Comparison of ENCODE assay signal across 21 mouse cellular contexts in the genomic region with DNA sequence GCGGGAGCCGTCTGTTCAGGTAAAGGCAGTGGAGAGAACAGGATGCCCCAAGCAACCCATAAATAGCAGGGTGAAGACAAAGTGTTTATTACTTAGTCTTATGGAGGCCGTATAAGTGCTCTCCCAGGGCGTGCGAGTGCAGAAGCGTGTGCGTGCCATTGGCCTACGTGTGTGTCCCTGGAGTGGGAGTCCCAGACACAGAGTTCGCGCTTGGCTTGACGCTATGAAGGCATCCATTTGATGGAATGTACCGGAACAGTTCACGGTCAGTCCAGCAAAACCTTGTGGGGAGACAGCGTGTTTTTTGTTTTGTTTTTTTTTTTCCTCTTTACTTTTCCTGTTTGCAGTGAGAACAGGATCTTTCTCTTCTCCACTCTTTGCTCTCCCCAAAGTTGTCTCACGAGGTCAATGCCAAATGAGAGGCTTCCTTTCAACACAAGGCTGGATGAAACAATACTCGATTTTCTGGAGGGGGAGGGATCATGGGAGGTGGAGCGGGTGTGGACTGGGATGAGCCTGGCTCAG.
DNase-seq lines count a peak whose midpoint lies in the region; ATAC-seq and TF ChIP-seq lines count a peak whose summit lies in the region.
"Had no signal": no experiment of that assay in that cellular context is flagged by ENCODE, and none has a peak within 500 bp of the region (broad histone marks: within the 10 kb centered on the region; RNA-seq: fewer than 3 reads in every experiment).

No protein-coding gene starts in this region.

- WGBS in kidney, embryonic 16.5 days = 20% methylated on average over 17 of the region's 17 CpGs
- WGBS in limb, embryonic 14.5 days = 26% methylated on average over 17 of the region's 17 CpGs
- WGBS in cerebellum, adult 2 months = 48% methylated on average over 17 of the region's 17 CpGs

- peak overlapping the region; percentile 17 for H3K4me2 ChIP-seq in kidney, embryonic 16.5 days (replicated peaks; ENCODE audit: low read depth, low read length)
- H3K4me2 ChIP-seq in limb, embryonic 14.5 days (replicated peaks; ENCODE audit: low read depth, low read length, severe bottlenecking) = peak overlapping the region; percentile 14; the same call in 1 of the 2 replicates
- H3K4me2 ChIP-seq: heart, embryonic 12.5 days; hindbrain, embryonic 13.5 days; liver, embryonic 12.5 days had no signal

- H3K9ac ChIP-seq in kidney, embryonic 16.5 days (replicated peaks; ENCODE audit: low read length) = no peak overlapping the region
- no peak overlapping the region for H3K9ac ChIP-seq in limb, embryonic 14.5 days (ENCODE audit: low read depth, low read length, severe bottlenecking)
- H3K9ac ChIP-seq: heart, embryonic 12.5 days; hindbrain, embryonic 13.5 days; liver, embryonic 12.5 days had no signal

- no peak for TF ChIP-seq POLR2A in limb, embryonic 14.5 days (IDR thresholded peaks at IDR 0.05; ENCODE audit: borderline replicate concordance, extremely low read depth, insufficient read depth, insufficient read length)
- TF ChIP-seq POLR2A in cerebellum, adult 2 months (IDR thresholded peaks at IDR 0.05; ENCODE audit: borderline replicate concordance, insufficient read depth, low read length) = no peak

- no peaks in the 10 kb centered on the region for H3K27me3 ChIP-seq in kidney, embryonic 16.5 days (ENCODE audit: insufficient read depth, low read length)
- no peaks in the 10 kb centered on the region for H3K27me3 ChIP-seq in limb, embryonic 14.5 days (ENCODE audit: control insufficient read depth, insufficient read depth, low read length)
- H3K27me3 ChIP-seq in cerebellum, adult 2 months (ENCODE audit: control insufficient read depth, insufficient read depth, low read length) = no peaks in the 10 kb centered on the region
- H3K27me3 ChIP-seq: heart, embryonic 12.5 days; liver, embryonic 12.5 days; Patski had no signal

- TF ChIP-seq CTCF in cerebellum, adult 2 months (IDR thresholded peaks at IDR 0.05; ENCODE audit: borderline replicate concordance, insufficient read depth, low read depth, low read length) = no peak

- 0 out of 2 replicates have a peak, but pooled peaks have one; percentile 23 for ATAC-seq in kidney, embryonic 16.5 days (ENCODE audit: low FRiP score, low TSS enrichment)
- ATAC-seq in limb, embryonic 14.5 days (ENCODE audit: low FRiP score, low read depth) = no peak
- ATAC-seq: activated CD4-positive, CD25-positive, alpha-beta regulatory T cell, adult 4 months; liver, embryonic 12.5 days; Patski had no signal

- H3K27ac ChIP-seq in kidney, embryonic 16.5 days (ENCODE audit: low read length) = no peak overlapping the region
- no peak overlapping the region for H3K27ac ChIP-seq in limb, embryonic 14.5 days (replicated peaks; ENCODE audit: low read depth, low read length)
- no peak overlapping the region for H3K27ac ChIP-seq in cerebellum, adult 2 months (ENCODE audit: insufficient read depth, low read length)
- H3K27ac ChIP-seq: gastrocnemius, adult 2 months; hindbrain, embryonic 13.5 days; liver, embryonic 12.5 days; stomach, postnatal 0 days had no signal

- H3K9me3 ChIP-seq in kidney, embryonic 16.5 days (ENCODE audit: low read length) = no peaks in the 10 kb centered on the region
- no peaks in the 10 kb centered on the region for H3K9me3 ChIP-seq in limb, embryonic 14.5 days (ENCODE audit: control insufficient read depth, low read length)
- H3K9me3 ChIP-seq: embryonic facial prominence, embryonic 10.5 days; heart, embryonic 12.5 days; hindbrain, embryonic 13.5 days; liver, embryonic 12.5 days had no signal

- H3K36me3 ChIP-seq in kidney, embryonic 16.5 days (ENCODE audit: insufficient read depth, low read length) = no peaks in the 10 kb centered on the region
- no peaks in the 10 kb centered on the region for H3K36me3 ChIP-seq in limb, embryonic 14.5 days (ENCODE audit: control insufficient read depth, insufficient read depth, low read length)
- H3K36me3 ChIP-seq: embryonic facial prominence, embryonic 10.5 days; heart, embryonic 12.5 days; hindbrain, embryonic 13.5 days; liver, embryonic 12.5 days had no signal

- H3K4me1 ChIP-seq in kidney, embryonic 16.5 days (ENCODE audit: insufficient read depth, low read length) = peaks cover 9% of the 10 kb centered on the region
- H3K4me1 ChIP-seq in limb, embryonic 14.5 days (ENCODE audit: control insufficient read depth, insufficient read depth, low read length) = peaks cover 41% of the 10 kb centered on the region
- no peaks in the 10 kb centered on the region for H3K4me1 ChIP-seq in cerebellum, adult 2 months (ENCODE audit: control insufficient read depth, insufficient read depth, low read length)
- H3K4me1 ChIP-seq: embryonic facial prominence, embryonic 10.5 days; heart, embryonic 12.5 days; liver, embryonic 12.5 days had no signal

- no peak overlapping the region for H3K4me3 ChIP-seq in kidney, embryonic 16.5 days (ENCODE audit: low read length)
- H3K4me3 ChIP-seq in limb, embryonic 14.5 days (replicated peaks; ENCODE audit: low read length) = no peak overlapping the region
- H3K4me3 ChIP-seq in cerebellum, adult 2 months (replicated peaks; ENCODE audit: insufficient read depth, low read depth, low read length) = no peak overlapping the region
- H3K4me3 ChIP-seq: embryonic facial prominence, embryonic 10.5 days; gastrocnemius, adult 2 months; heart, embryonic 12.5 days; hindbrain, embryonic 13.5 days; liver, embryonic 12.5 days had no signal

- peak; percentile 67 to 79 for DNase-seq in adrenal gland, adult (ENCODE audit: inconsistent age in 2 of 2, low spot score in 1 of 2)
- DNase-seq in adrenal gland, postnatal 25 days = no peak
- no peak for DNase-seq in kidney, postnatal 14 days
- DNase-seq in adrenal gland, adult 8-10 months = peak; percentile 55
- no peak for DNase-seq in limb, embryonic 14.5 days (ENCODE audit: low spot score)
- DNase-seq in cerebellum, adult 2 months = no peak
- DNase-seq in layer of hippocampus, adult 8-10 months (ENCODE audit: low spot score in 2 of 2) = no peak
- DNase-seq: cerebellum, adult 11 months; gastrocnemius, adult 2 months; kidney, postnatal 25 days; layer of hippocampus, adult 9-11 months; lung, adult 2 months; right cerebral cortex, postnatal 25 days had no signal

Comparison
In these comparisons a context has a peak if more than half of its experiments do, and no peak if none do; other contexts are left out.
1. DNase-seq: peak in adrenal gland, adult (2 of 2) and adrenal gland, adult 8-10 months (single experiment); none in adrenal gland, postnatal 25 days (single experiment), kidney, postnatal 14 days (single experiment), limb, embryonic 14.5 days (single experiment), cerebellum, adult 2 months (0 of 2) and layer of hippocampus, adult 8-10 months (0 of 2).